Mouse (Mus musculus) embryonic fibroblast, embryonic 13.5 days (primary cell): ENCODE measurements around the gene Unc5cl.

ENCODE experiments used
- CTCF ChIP-seq: IDR thresholded peaks from 2 replicates; pipeline ENCODE4 v1.5.1; 2011; ENCODE audit warnings: mild to moderate bottlenecking, control low read depth, low read length, moderate library complexity, borderline replicate concordance; ENCODE audit not compliant: insufficient read depth
- POLR2A ChIP-seq: IDR thresholded peaks from 2 replicates; pipeline ENCODE4 v1.6.1; 2011; ENCODE audit warnings: low read depth, mild to moderate bottlenecking, control low read depth, low read length, moderate library complexity

DNA sequence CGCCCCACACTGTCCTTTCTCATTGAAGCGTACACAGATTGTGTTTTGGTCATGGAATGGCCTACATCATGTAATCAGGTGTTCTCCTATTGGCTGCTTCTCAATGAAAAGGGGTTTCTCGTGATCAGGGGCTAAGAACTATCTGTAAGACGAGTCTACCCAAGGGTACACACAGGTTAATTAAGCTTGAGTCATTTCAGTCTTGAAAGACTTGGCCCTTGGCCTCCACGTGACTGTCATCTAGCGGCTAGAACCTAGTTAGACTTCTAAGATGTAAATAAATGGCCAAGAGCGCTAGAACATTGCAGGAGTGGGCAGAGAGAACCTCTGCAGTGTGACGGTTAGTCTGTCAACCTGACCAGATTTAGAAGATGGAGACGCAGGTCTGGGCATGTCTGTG is 30.5 kb upstream of the Unc5cl start:
- TF ChIP-seq CTCF (no peak), POLR2A (no peak)
